8 mouse cellular contexts compared by ENCODE assay signal in genomic region chr10:10355605-10356227, GRCm38 (mm10).
DNase-seq lines count a peak whose midpoint lies in the region; ATAC-seq lines count a peak whose summit lies in the region.

No protein-coding gene starts in this region.

- no peak overlapping the region for H3K4me3 ChIP-seq in forebrain, embryonic 14.5 days (ENCODE audit: low read depth, low read length)
- H3K4me3 ChIP-seq in kidney, embryonic 16.5 days (ENCODE audit: low read length) = no peak overlapping the region

- no peaks in the 10 kb centered on the region for H3K36me3 ChIP-seq in forebrain, embryonic 14.5 days (ENCODE audit: control insufficient read depth, insufficient read depth, low read length)
- no peaks in the 10 kb centered on the region for H3K36me3 ChIP-seq in kidney, embryonic 16.5 days (ENCODE audit: insufficient read depth, low read length)

- H3K27ac ChIP-seq in forebrain, embryonic 14.5 days (ENCODE audit: low read depth, low read length) = no peak overlapping the region
- H3K27ac ChIP-seq in kidney, embryonic 16.5 days (ENCODE audit: low read length) = no peak overlapping the region

- no peaks in the 10 kb centered on the region for H3K27me3 ChIP-seq in forebrain, embryonic 14.5 days (replicated peaks; ENCODE audit: control insufficient read depth, insufficient read depth, low read length)
- H3K27me3 ChIP-seq in kidney, embryonic 16.5 days (ENCODE audit: insufficient read depth, low read length) = no peaks in the 10 kb centered on the region

- peak; percentile 9 for DNase-seq in layer of hippocampus, adult 11-12 months (ENCODE audit: low spot score)
- no peak for DNase-seq in layer of hippocampus, postnatal 10 days (ENCODE audit: low spot score in 2 of 2)
- peak; percentile 7 for DNase-seq in c-Kit-positive CD71-positive TER-119-positive erythroid progenitor cells, embryonic 14.5 days (ENCODE audit: low spot score)
- peak; percentile 73 for DNase-seq in forebrain, embryonic 14.5 days (ENCODE audit: low spot score)
- peak; percentile 2 to 4 for DNase-seq in thymus, postnatal 36 days
- DNase-seq in gastrocnemius, adult 8-10 months (ENCODE audit: low spot score in 2 of 2) = no peak

- 21% methylated on average over 3 of the region's 3 CpGs for WGBS in forebrain, embryonic 14.5 days
- WGBS in kidney, embryonic 16.5 days = 8% methylated on average over 3 of the region's 3 CpGs

- H3K4me1 ChIP-seq in forebrain, embryonic 14.5 days (ENCODE audit: control insufficient read depth, insufficient read depth, low read length) = no peaks in the 10 kb centered on the region
- no peaks in the 10 kb centered on the region for H3K4me1 ChIP-seq in kidney, embryonic 16.5 days (ENCODE audit: insufficient read depth, low read length)

- H3K9me3 ChIP-seq in forebrain, embryonic 14.5 days (replicated peaks; ENCODE audit: control insufficient read depth, low read length) = no peaks in the 10 kb centered on the region
- H3K9me3 ChIP-seq in kidney, embryonic 16.5 days (ENCODE audit: low read length) = no peaks in the 10 kb centered on the region

- no peak overlapping the region for H3K9ac ChIP-seq in forebrain, embryonic 14.5 days (ENCODE audit: low read length)
- no peak overlapping the region for H3K9ac ChIP-seq in kidney, embryonic 16.5 days (replicated peaks; ENCODE audit: low read length)

- H3K4me2 ChIP-seq in forebrain, embryonic 14.5 days (ENCODE audit: low read length) = no peak overlapping the region
- no peak overlapping the region for H3K4me2 ChIP-seq in kidney, embryonic 16.5 days (replicated peaks; ENCODE audit: low read depth, low read length)

- peak; percentile 79 for ATAC-seq in forebrain, embryonic 14.5 days
- ATAC-seq in kidney, embryonic 16.5 days (ENCODE audit: low FRiP score, low TSS enrichment) = peak; percentile 81
- ATAC-seq in megakaryocyte-erythroid progenitor cell, adult 5-6 weeks (replicated peaks; ENCODE audit: low FRiP score, low TSS enrichment, poor library complexity, severe bottlenecking) = peak; percentile 99

Comparison
In these comparisons a context has a peak if more than half of its experiments do, and no peak if none do; other contexts are left out.
1. DNase-seq: peak in layer of hippocampus, adult 11-12 months (single experiment), c-Kit-positive CD71-positive TER-119-positive erythroid progenitor cells, embryonic 14.5 days (single experiment), forebrain, embryonic 14.5 days (single experiment) and thymus, postnatal 36 days (2 of 2); none in layer of hippocampus, postnatal 10 days (0 of 2) and gastrocnemius, adult 8-10 months (0 of 2).
2. Peak in every context shown above with its lines, with median percentiles within 50 percentile points of each other: ATAC-seq.